Mouse (Mus musculus) limb, embryonic 15.5 days (tissue): ENCODE measurements around the gene Hdac9. TPM values are rescaled to one million over a fixed set of nuclear protein-coding genes. Genes with fewer than 3 reads are reported as not detected.

Experiments used
- ATAC-seq: fragments of 200-750 bp; cut with Nextera tagmentation; 2 replicates; pipeline ENCODE4 v1.8.0; 2017; ENCODE audit warnings: low read depth, moderate TSS enrichment; ENCODE audit not compliant: insufficient number of reproducible peaks, low FRiP score, low TSS enrichment
- H3K27ac ChIP-seq: fragments of 300-500 bp; sonication (generic); 2 replicates; pipeline ENCODE4 v1.5.1; 2015; ENCODE audit warnings: moderate library complexity, mild to moderate bottlenecking, inconsistent platforms
- H3K27me3 ChIP-seq: fragments of 300-500 bp; sonication (generic); 2 replicates; pipeline ENCODE4 v1.6.1; 2015; ENCODE audit warnings: inconsistent platforms
- H3K36me3 ChIP-seq: fragments of 300-500 bp; sonication (generic); 2 replicates; pipeline ENCODE4 v1.6.1; 2015; ENCODE audit warnings: inconsistent platforms
- H3K4me1 ChIP-seq: fragments of 300-500 bp; sonication (generic); 2 replicates; pipeline ENCODE4 v1.6.1; 2015; ENCODE audit warnings: inconsistent platforms
- H3K4me2 ChIP-seq: fragments of 300-500 bp; sonication (generic); 2 replicates; pipeline ENCODE4 v1.6.1; 2015; ENCODE audit warnings: mild to moderate bottlenecking, inconsistent platforms
- H3K4me3 ChIP-seq: fragments of 300-500 bp; sonication (generic); 2 replicates; pipeline ENCODE4 v1.5.1; 2015; ENCODE audit warnings: mild to moderate bottlenecking, inconsistent platforms
- H3K9ac ChIP-seq: fragments of 300-500 bp; sonication (generic); 2 replicates; pipeline ENCODE4 v1.6.1; 2015; ENCODE audit warnings: inconsistent platforms
- H3K9me3 ChIP-seq: fragments of 300-500 bp; sonication (generic); 2 replicates; pipeline ENCODE4 v1.6.1; 2016; ENCODE audit warnings: inconsistent platforms
- WGBS: fragments of 180-500 bp; shearing (Covaris S2); methylation state at CpG from one replicate; pipeline ENCODE4 v1.1.7; 2015; 5-methylcytosine and 5-hydroxymethylcytosine counted together
- polyA plus RNA-seq: library from polyadenylated mRNA; unstranded; fragments of >200 nt; fragmentation: Nextera tagmentation; extraction: Ambion mirVana; gene quantifications from 2 replicates; pipeline ENCODE4 v1.2.1, GENCODE M21; 2015

The Hdac9 gene
- polyA plus RNA-seq, 1 experiment from 2014 or later, result 9.0 TPM

DNA sequence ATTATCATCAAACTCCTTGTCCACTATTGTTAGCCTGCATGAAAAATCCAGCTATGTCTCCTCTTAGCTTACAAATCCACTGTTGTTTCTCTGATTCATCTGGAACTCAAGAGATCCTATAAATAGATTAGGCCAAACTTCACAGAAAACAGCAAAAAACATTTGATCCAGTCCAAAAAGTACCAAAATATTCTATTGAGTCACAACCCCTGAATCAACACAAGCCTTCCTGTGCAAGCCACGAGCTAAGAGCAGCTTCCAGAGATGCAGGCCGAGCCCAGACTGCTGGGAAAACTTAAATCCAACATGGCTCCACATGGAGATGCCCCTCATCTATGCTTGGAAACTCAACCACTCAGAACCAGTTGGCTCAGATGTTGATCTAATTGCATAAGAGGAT lies 113.2 kb downstream of the Hdac9 start:
- H3K9ac ChIP-seq, result no peak overlapping the region
- H3K36me3 ChIP-seq, result no peaks in the 10 kb centered on the region
- no peak overlapping the region for H3K4me3 ChIP-seq
- H3K4me2 ChIP-seq, result no peak overlapping the region
- WGBS, result 75% methylated on average over 2 of the region's 2 CpGs
- ATAC-seq, result no peak
- H3K4me1 ChIP-seq, result no peaks in the 10 kb centered on the region
- no peaks in the 10 kb centered on the region for H3K27me3 ChIP-seq
- H3K9me3 ChIP-seq, result no peaks in the 10 kb centered on the region
- no peak overlapping the region for H3K27ac ChIP-seq

DNA sequence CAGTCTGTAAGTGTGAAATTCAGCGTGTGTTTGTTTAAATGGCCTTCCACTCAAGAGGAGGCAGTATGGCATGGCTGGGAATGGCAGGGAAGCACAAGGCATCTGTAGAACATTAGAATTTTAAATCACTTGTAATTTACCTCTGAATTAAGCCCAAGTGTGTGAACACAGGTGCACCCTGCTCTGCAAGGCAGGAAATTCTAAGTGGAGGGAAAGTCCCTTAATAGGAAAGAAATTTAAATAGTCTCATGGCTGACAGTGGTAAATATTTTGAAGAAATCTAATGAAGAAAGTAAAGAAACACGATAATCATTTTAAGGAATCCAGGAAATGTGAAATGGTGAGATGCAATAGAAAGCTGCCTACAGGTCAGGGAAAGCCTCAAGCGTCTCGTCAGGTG lies 114.6 kb downstream of the Hdac9 start:
- Histone ChIP-seq H3K4me3 (no peak overlapping the region), H3K4me2 (no peak overlapping the region), H3K4me1 (no peaks in the 10 kb centered on the region), H3K9me3 (no peaks in the 10 kb centered on the region), H3K36me3 (no peaks in the 10 kb centered on the region), H3K9ac (no peak overlapping the region), H3K27me3 (no peaks in the 10 kb centered on the region), H3K27ac (no peak overlapping the region)
- WGBS, result 62% methylated on average over 4 of the region's 4 CpGs
- ATAC-seq, result no peak

DNA sequence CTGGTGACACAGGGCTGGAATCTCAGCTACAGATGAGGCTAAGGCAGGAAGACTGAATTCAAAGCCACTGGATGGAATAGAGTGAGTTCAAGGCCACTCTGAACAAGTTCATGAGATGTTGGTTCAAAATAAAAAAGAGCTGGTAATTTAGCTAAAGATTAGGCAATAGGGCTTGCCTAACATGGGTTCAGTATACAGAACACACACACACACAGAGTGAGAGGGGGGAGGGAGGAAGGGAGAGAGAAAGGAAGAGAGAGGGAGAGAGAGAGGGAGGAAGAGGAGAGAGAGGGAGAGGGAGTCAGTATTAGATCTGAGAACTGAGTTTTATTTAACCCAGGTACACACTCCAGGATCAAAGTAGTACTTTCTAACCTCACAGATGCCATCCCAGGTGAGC lies 115.1 kb downstream of the Hdac9 start:
- H3K9ac ChIP-seq, result no peak overlapping the region
- H3K4me1 ChIP-seq, result no peaks in the 10 kb centered on the region
- no peak overlapping the region for H3K4me2 ChIP-seq
- ATAC-seq, result no peak
- H3K9me3 ChIP-seq, result no peaks in the 10 kb centered on the region
- no peaks in the 10 kb centered on the region for H3K27me3 ChIP-seq
- H3K4me3 ChIP-seq, result no peak overlapping the region
- no peak overlapping the region for H3K27ac ChIP-seq
- no peaks in the 10 kb centered on the region for H3K36me3 ChIP-seq

DNA sequence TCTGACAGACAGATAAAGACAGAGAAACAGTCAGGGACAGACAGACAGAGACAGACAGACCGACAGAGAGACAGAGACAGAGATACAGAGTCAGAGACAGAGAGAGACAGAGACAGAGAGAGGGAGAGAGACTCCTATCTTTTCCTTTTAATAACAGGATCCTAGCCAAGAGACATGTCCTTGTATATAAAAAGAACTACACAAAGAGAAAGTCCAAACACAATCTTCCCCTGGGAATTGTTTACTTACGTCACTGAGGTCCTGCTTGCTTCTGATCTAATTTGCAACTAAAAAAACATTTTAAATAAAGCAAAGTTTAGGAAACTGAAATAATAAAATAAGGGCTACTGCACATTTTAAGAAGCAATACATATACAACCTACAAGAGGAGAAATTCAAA lies 119.5 kb downstream of the Hdac9 start:
- H3K4me3 ChIP-seq, result no peak overlapping the region
- no peaks in the 10 kb centered on the region for H3K27me3 ChIP-seq
- 65% methylated on average over 2 of the region's 2 CpGs for WGBS
- H3K4me2 ChIP-seq, result no peak overlapping the region
- no peaks in the 10 kb centered on the region for H3K4me1 ChIP-seq
- no peaks in the 10 kb centered on the region for H3K36me3 ChIP-seq
- no peak overlapping the region for H3K27ac ChIP-seq
- H3K9ac ChIP-seq, result no peak overlapping the region
- no peaks in the 10 kb centered on the region for H3K9me3 ChIP-seq
- no peak for ATAC-seq

DNA sequence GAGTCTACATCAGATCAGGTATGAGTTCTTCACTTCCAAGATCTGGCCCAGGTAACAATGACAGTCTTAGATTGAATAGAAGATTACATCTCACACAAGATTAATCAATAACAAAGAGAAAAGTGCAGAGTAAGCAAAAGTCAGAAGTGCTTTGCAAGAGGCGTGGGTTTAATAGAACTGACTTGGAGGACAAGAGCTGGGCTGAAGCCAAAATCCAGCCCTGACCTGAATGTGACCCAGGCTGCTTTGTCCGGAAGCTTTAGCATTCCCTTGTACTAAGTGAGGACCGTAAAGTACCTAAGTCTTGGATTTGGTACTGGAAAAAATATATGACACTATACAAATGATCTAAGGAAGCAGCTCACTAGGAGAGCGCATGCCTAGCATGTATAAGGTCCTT lies 121.4 kb downstream of the Hdac9 start:
- 48% methylated on average over 4 of the region's 4 CpGs for WGBS
- no peaks in the 10 kb centered on the region for H3K27me3 ChIP-seq

DNA sequence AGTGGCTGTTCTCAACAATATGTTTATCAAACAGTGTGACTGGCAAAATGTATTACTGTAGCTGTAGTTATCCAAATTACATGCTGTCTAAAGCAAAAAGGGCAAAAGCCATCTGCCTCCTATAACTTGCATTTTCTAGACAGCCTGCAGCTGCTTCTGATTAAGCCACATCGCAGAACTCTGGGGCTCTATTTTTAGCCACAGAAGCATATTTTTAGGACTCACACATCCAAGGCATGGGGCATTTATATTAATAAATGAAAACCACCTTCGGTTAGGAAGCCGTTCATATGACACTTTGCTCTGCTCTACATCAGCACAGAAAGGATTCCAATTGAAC lies 124.8 kb downstream of the Hdac9 start:
- Histone ChIP-seq H3K27me3 (no peaks in the 10 kb centered on the region), H3K9ac (no peak overlapping the region), H3K4me1 (peaks cover 10% of the 10 kb centered on the region; the same call in 1 of the 2 replicates), H3K4me3 (no peak overlapping the region), H3K36me3 (no peaks in the 10 kb centered on the region), H3K27ac (0 out of 2 replicates have a peak overlapping the region, but pooled peaks have one; percentile 57), H3K9me3 (no peaks in the 10 kb centered on the region), H3K4me2 (no peak overlapping the region)
- WGBS, result 22% methylated on average over 3 of the region's 3 CpGs
- ATAC-seq, result no peak

More for the DNA sequence above, 121.4 kb downstream of the Hdac9 start:
- H3K4me1 ChIP-seq, result peaks cover 5% of the 10 kb centered on the region; the same call in 1 of the 2 replicates
- no peak overlapping the region for H3K9ac ChIP-seq
- no peaks in the 10 kb centered on the region for H3K36me3 ChIP-seq
- no peak overlapping the region for H3K27ac ChIP-seq
- H3K4me3 ChIP-seq, result no peak overlapping the region
- H3K4me2 ChIP-seq, result no peak overlapping the region
- no peak for ATAC-seq
- no peaks in the 10 kb centered on the region for H3K9me3 ChIP-seq

DNA sequence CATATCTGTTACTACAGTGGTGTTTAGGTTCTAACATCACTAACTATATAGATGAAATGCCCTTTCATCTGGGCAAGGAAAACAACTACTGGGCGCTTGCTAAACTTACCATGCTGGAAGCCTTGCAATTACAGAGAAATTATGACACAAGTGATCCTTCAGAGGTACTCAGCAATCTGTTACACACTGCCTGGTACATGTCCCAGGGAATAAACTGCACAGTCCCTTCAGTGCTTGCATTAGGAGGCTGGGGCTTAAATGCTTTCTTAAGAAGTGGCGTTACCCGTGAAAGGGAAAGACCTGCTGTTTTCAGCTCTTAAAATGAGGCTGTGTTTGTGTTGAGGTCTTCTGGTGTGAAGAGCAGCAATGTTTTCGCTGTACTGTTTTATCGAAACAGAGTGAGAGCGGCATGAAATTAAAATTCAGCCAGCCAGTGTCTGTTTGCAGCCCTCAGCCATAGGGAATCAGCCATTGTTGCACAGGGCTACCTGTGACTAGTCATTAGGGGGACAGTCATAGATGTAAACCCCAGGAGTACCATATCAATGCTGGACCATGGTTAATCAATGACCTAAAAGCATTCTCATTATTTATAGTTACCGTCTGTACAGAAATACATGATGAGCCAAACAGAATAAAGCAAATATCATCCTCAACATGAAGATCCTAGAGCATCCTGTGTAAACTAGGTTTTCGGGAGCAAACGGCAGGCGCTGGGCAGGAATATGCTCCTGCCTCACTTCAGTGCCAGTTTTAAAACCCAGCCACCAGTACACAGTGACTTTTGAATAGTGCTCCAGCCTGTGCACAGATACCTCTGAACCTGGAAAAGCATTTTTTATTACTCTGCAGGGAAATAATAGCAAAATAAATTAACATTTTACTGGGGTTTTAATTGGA lies 125.4 kb downstream of the Hdac9 start:
- no peak overlapping the region for H3K27ac ChIP-seq
- no peaks in the 10 kb centered on the region for H3K9me3 ChIP-seq
- no peaks in the 10 kb centered on the region for H3K27me3 ChIP-seq
- no peak overlapping the region for H3K4me2 ChIP-seq
- H3K4me3 ChIP-seq, result no peak overlapping the region
- H3K9ac ChIP-seq, result no peak overlapping the region
- WGBS, result 49% methylated on average over 10 of the region's 10 CpGs
- peaks cover 10% of the 10 kb centered on the region; the same call in 1 of the 2 replicates for H3K4me1 ChIP-seq
- no peak for ATAC-seq
- H3K36me3 ChIP-seq, result no peaks in the 10 kb centered on the region

DNA sequence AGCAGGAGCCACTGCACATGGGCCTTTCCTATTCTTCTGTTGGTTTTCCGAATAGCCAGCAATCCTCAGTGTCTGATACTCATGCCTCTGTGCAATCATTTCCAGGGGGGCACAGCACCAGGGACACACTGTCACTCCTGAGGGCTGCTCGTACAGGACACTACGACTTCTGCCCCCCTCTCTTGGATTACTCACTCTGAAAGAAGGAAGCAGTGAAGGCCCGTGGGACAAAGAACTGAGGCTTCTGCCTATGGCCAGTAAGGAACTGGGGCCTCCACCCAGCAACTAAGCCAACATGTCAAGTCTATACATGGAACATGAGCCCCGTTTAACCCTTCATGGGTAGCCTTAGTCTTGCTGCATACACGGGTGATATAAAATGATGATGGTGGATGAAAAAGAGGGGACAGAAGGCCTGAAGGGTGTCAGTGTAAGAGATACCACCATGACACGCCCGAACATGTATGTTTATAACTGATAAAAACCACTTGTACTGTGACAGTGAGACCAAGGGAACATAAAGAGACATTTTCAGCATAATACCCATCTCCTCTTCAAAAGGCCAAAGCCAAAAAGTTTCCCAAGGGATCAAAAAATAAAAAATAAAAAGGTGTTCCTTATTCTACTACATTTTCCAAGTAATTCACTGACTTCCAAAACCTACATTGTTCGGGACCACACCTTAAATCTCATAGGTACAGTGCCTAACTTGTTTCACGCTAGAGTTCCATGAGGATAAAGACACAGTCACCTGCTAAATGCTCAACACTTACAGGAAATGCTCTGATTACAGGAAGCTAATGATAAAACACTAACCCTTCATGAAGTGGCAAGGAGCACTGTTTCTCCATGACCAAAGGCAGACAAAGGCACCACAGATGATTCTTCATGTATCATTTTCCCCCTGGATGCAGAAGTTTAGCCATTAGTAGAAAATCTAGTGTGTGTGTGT lies 127.6 kb downstream of the Hdac9 start:
- WGBS, result 73% methylated on average over 10 of the region's 10 CpGs
- Histone ChIP-seq H3K9ac (no peak overlapping the region), H3K27ac (no peak overlapping the region), H3K9me3 (no peaks in the 10 kb centered on the region), H3K4me3 (no peak overlapping the region), H3K4me2 (no peak overlapping the region), H3K27me3 (no peaks in the 10 kb centered on the region), H3K4me1 (peaks cover 10% of the 10 kb centered on the region; the same call in 1 of the 2 replicates), H3K36me3 (no peaks in the 10 kb centered on the region)
- no peak for ATAC-seq

DNA sequence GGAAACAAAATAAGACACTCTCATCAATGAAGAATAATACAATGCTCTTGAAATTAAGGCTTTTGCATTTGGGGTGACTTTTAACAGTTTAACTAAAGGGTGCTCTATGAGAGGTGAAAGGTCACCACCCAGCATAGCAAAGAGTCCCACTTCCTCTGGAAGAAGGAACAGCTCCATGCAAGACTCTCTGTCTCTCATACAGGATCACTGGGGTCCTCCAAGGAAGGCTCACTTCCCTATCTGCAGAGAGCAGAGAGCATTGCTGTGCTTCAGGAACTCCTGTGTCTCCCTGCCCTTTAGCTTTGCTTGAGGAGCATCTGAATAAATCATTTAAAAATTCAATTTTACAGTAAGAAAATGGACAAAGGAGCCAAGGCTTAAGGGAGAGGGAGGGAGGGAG lies 129.5 kb downstream of the Hdac9 start:
- Histone ChIP-seq H3K4me2 (no peak overlapping the region), H3K27me3 (no peaks in the 10 kb centered on the region)

DNA sequence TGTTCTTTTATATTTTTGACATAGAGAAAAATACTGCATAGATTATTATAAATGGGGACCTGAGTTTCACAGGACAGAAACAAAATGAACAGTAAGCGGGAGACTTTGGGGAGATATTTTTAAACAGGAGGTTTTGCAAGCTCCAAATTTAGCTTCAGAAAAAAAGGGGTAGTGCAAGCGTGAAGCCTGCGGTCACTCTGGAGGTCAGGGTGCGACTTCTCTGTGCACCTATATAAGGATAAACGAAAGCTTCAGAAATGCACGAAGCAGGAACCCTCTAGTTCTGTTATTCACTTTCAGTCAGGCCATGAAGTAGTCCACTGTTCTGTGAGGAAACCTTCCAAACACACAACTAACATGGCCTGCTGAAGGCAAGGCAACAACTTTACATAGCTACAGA lies 133.3 kb downstream of the Hdac9 start:
- Histone ChIP-seq H3K4me1 (no peaks in the 10 kb centered on the region), H3K27ac (no peak overlapping the region), H3K27me3 (no peaks in the 10 kb centered on the region), H3K4me3 (no peak overlapping the region), H3K9me3 (no peaks in the 10 kb centered on the region), H3K36me3 (no peaks in the 10 kb centered on the region), H3K4me2 (no peak overlapping the region), H3K9ac (no peak overlapping the region)
- no peak for ATAC-seq
- 91% methylated on average over 6 of the region's 6 CpGs for WGBS

More for the DNA sequence above, 129.5 kb downstream of the Hdac9 start:
- Histone ChIP-seq H3K9ac (no peak overlapping the region), H3K27ac (no peak overlapping the region), H3K36me3 (no peaks in the 10 kb centered on the region), H3K9me3 (no peaks in the 10 kb centered on the region), H3K4me1 (peaks cover 10% of the 10 kb centered on the region; the same call in 1 of the 2 replicates), H3K4me3 (no peak overlapping the region)
- no peak for ATAC-seq

DNA sequence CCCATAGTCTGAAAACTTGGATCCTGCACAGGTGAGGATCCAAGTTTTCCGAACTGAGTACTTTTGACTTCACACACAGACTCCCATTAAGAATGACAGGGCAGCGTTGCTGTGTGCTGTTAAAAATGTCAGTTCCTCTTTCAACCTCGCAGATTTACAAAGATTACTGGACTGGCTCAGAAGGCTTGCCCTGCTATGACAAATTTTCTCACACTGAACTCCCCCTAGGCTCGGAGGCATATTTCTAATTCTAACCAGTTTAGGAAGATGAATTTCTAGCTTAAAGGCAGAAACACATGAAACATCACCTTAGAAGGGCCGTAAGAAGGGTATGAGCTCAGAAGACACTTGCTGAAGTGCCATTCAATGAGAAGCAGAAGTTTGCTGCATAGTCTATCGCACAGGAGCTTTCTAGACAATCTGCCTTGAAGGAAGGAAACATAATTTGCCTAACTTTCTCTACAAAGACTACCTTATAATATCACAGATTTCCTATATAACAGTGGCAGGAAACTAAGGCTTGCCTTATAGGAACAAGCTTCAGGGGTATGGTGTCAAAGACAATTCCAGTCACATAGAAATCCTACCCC lies 137.4 kb downstream of the Hdac9 start:
- H3K9ac ChIP-seq, result no peak overlapping the region
- 64% methylated on average over 6 of the region's 6 CpGs for WGBS
- H3K4me1 ChIP-seq, result no peaks in the 10 kb centered on the region
- H3K4me2 ChIP-seq, result no peak overlapping the region
- H3K27ac ChIP-seq, result no peak overlapping the region
- no peak overlapping the region for H3K4me3 ChIP-seq
- no peaks in the 10 kb centered on the region for H3K27me3 ChIP-seq
- no peaks in the 10 kb centered on the region for H3K9me3 ChIP-seq
- no peak for ATAC-seq
- H3K36me3 ChIP-seq, result no peaks in the 10 kb centered on the region

DNA sequence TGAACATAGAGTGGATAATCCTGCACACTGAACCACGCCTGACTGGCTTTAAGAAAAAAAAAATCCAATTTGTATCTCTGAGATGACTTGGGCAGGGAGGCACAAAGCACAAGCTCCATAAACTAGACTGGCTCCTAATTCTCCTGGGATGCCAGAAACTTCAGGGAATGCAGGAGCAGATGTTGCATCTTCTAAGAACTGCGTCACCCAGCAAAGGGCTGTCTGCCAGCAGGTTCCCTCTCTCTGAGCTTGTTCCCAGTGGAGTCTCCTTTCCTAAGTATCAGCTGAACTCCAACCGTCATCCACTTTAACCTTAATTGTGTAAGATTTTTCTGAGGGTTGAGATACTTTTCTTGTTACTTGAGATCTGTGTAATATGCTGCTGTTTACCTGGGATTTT lies 140.7 kb downstream of the Hdac9 start:
- H3K27me3 ChIP-seq, result no peaks in the 10 kb centered on the region
- no peak for ATAC-seq
- 60% methylated on average over 3 of the region's 3 CpGs for WGBS

More for the DNA sequence above, 140.7 kb downstream of the Hdac9 start:
- H3K36me3 ChIP-seq, result no peaks in the 10 kb centered on the region
- no peaks in the 10 kb centered on the region for H3K4me1 ChIP-seq
- H3K4me3 ChIP-seq, result no peak overlapping the region
- H3K27ac ChIP-seq, result no peak overlapping the region
- no peaks in the 10 kb centered on the region for H3K9me3 ChIP-seq
- H3K9ac ChIP-seq, result no peak overlapping the region
- H3K4me2 ChIP-seq, result no peak overlapping the region
